Mouse (Mus musculus): ENCODE measurements around the gene Pmvk.
A peak's percentile ranks its signal among the peaks of the same experiment; 100 is the strongest.
"Not testable (repeated sequence)": the region's sequence is repeated elsewhere in the genome, so short reads cannot be mapped to it uniquely, and the experiment has no call there.

Pmvk gene

GRCm38 (mm10) chr3:89429021-89429420, 25.3 kb upstream of the Pmvk start:
- not testable (repeated sequence) for DNase-seq (ENCODE audit: low spot score in 2 of 2)

GRCm38 (mm10) chr3:89430171-89431159, 23.9 kb upstream of the Pmvk start, which contains the start of gene Pygo2:
TSS of gene Pygo2 (plus strand) at chr3:89430214.
- DNase-seq (ENCODE audit: low spot score in 2 of 2): peak; percentile 96 to 97

GRCm38 (mm10) chr3:89432606-89433005, 21.7 kb upstream of the Pmvk start:
- no peak for DNase-seq (ENCODE audit: low spot score in 2 of 2)

- no peak for DNase-seq (ENCODE audit: low spot score in 2 of 2)
Observed at GRCm38 (mm10) chr3:89434532-89434931, 19.8 kb upstream of the Pmvk start.

- DNase-seq (ENCODE audit: low spot score in 2 of 2): no peak
Observed at GRCm38 (mm10) chr3:89435041-89435440, 19.3 kb upstream of the Pmvk start.

GRCm38 (mm10) chr3:89436176-89437113, 17.9 kb upstream of the Pmvk start, which contains the start of gene Pbxip1:
TSS of gene Pbxip1 (plus strand) at chr3:89436706.
- no peak for DNase-seq (ENCODE audit: low spot score in 2 of 2)

GRCm38 (mm10) chr3:89437269-89437668, 17.1 kb upstream of the Pmvk start:
- DNase-seq (ENCODE audit: low spot score in 2 of 2): no peak

GRCm38 (mm10) chr3:89440691-89441090, 13.7 kb upstream of the Pmvk start:
- DNase-seq (ENCODE audit: low spot score in 2 of 2): no peak

GRCm38 (mm10) chr3:89448720-89449537, 5.4 kb upstream of the Pmvk start:
- no peak for DNase-seq (ENCODE audit: low spot score in 2 of 2)

GRCm38 (mm10) chr3:89449541-89449940, 4.8 kb upstream of the Pmvk start:
- DNase-seq (ENCODE audit: low spot score in 2 of 2): peak; percentile 40 to 51

GRCm38 (mm10) chr3:89451916-89452315, 2.4 kb upstream of the Pmvk start:
- DNase-seq (ENCODE audit: low spot score in 2 of 2): no peak

GRCm38 (mm10) chr3:89455786-89456285, 1.5 kb downstream of the Pmvk start:
- DNase-seq (ENCODE audit: low spot score in 2 of 2): no peak

- no peak for DNase-seq (ENCODE audit: low spot score in 2 of 2)
Observed at GRCm38 (mm10) chr3:89456726-89457665, 2.7 kb downstream of the Pmvk start.

- peak in 1 of 2 experiments; percentile 42 for DNase-seq (ENCODE audit: low spot score in 2 of 2)
Observed at GRCm38 (mm10) chr3:89458372-89458964, 4.1 kb downstream of the Pmvk start.

GRCm38 (mm10) chr3:89458965-89459807, 4.8 kb downstream of the Pmvk start:
- peak; percentile 83 to 86 for DNase-seq (ENCODE audit: low spot score in 2 of 2)

GRCm38 (mm10) chr3:89468268-89468667, 13.9 kb downstream of the Pmvk start:
- no peak for DNase-seq (ENCODE audit: low spot score in 2 of 2)

GRCm38 (mm10) chr3:89472280-89472679, 17.9 kb downstream of the Pmvk start:
- DNase-seq (ENCODE audit: low spot score in 2 of 2): no peak

GRCm38 (mm10) chr3:89473838-89474237, 19.5 kb downstream of the Pmvk start:
- DNase-seq (ENCODE audit: low spot score in 2 of 2): no peak

Measured in right cerebral cortex, postnatal 36 days (tissue).